Mouse (Mus musculus) urinary bladder, adult 2 months (tissue): Measurements from ENCODE around the gene Slc4a10. TPM values are rescaled to one million over a fixed set of nuclear protein-coding genes. Genes with fewer than 3 reads are reported as not detected.

Source experiments
- DNase-seq: peaks from one replicate; pipeline ENCODE4 v3.0.0; 2022; ENCODE audit warnings: low spot score
- polyA plus RNA-seq: library from polyadenylated mRNA; depleted of rRNA; stranded (reverse); fragments of >200 nt; gene quantifications from 2 replicates; pipeline ENCODE4 v1.2.3, GENCODE M21; 2012; rRNA removed

Slc4a10 gene
- polyA plus RNA-seq, 1 experiment: 0.07 TPM

GRCm38 (mm10) chr2:62347762-62348161, 301.5 kb downstream of the Slc4a10 start:
- no peak for DNase-seq

- DNase-seq: no peak
Measured at GRCm38 (mm10) chr2:62352035-62352434, 305.8 kb downstream of the Slc4a10 start.

- no peak for DNase-seq
Measured at GRCm38 (mm10) chr2:62355766-62356165, 309.5 kb downstream of the Slc4a10 start.

GRCm38 (mm10) chr2:62356606-62357005, 310.3 kb downstream of the Slc4a10 start:
- no peak for DNase-seq

GRCm38 (mm10) chr2:62357259-62357658, 311.0 kb downstream of the Slc4a10 start:
- DNase-seq: no peak

GRCm38 (mm10) chr2:62360872-62361271, 314.6 kb downstream of the Slc4a10 start:
- DNase-seq: no peak

- DNase-seq: no peak
Measured at GRCm38 (mm10) chr2:62361514-62361913, 315.3 kb downstream of the Slc4a10 start.

- no peak for DNase-seq
Measured at GRCm38 (mm10) chr2:62362211-62362610, 315.9 kb downstream of the Slc4a10 start.

GRCm38 (mm10) chr2:62363606-62364005, 317.3 kb downstream of the Slc4a10 start:
- DNase-seq: no peak

- DNase-seq: no peak
Measured at GRCm38 (mm10) chr2:62368349-62369053, 322.2 kb downstream of the Slc4a10 start.

- DNase-seq: no peak
Measured at GRCm38 (mm10) chr2:62370048-62370447, 323.8 kb downstream of the Slc4a10 start.

GRCm38 (mm10) chr2:62373692-62374091, 327.4 kb downstream of the Slc4a10 start:
- DNase-seq: no peak

Other genes with a start within 250 kb of the Slc4a10 start
- gene Tbr1, start 243.5 kb upstream of the Slc4a10 start, polyA plus RNA-seq: 0.03 TPM in 1 of 2 replicates, not detected in the other